Mouse (Mus musculus): ENCODE measurements at regions not wholly inside any gene's neighbourhood (a gene's known extent, or its start where the extent isn't known, plus 50 kb on each side); places are given as distances from the start of the nearest gene placed in this dataset.
A peak's percentile ranks its signal among the peaks of the same experiment; 100 is the strongest.

DNA sequence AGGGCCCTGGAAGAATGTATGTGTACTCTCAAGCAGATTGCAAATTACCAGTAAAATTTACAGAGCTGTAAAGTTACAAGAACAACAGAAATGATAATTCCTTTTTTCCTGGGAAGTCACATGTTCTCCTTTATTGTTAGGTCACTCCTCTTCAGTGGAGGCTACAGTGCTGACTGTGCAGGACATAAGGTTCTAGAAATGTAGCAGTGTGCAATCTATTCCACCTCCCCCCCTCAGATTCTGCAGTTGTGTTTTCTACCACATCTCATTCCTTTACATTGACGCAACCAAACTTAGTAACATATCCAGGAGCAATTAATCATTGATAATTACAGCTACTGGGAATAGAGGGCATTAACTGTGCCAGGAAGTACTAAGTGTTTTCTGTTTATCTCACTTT is 385.3 kb upstream of the Tnc start:
- no peak for ATAC-seq (replicated peaks in 1 of 2; ENCODE audit: insufficient read depth in 1 of 2, low FRiP score in 2 of 2, low TSS enrichment in 1 of 2, low read depth in 1 of 2, poor library complexity in 2 of 2, severe bottlenecking in 2 of 2)

- no peak for ATAC-seq (replicated peaks in 1 of 2; ENCODE audit: insufficient read depth in 1 of 2, low FRiP score in 2 of 2, low TSS enrichment in 1 of 2, low read depth in 1 of 2, poor library complexity in 2 of 2, severe bottlenecking in 2 of 2)
These were observed 391.2 kb upstream of the Tnc start for GRCm38 (mm10) chr4:64437744-64438594.

GRCm38 (mm10) chr4:64451442-64451841 is 404.6 kb upstream of the Tnc start:
- ATAC-seq (replicated peaks in 1 of 2; ENCODE audit: insufficient read depth in 1 of 2, low FRiP score in 2 of 2, low TSS enrichment in 1 of 2, low read depth in 1 of 2, poor library complexity in 2 of 2, severe bottlenecking in 2 of 2): no peak

- no peak for ATAC-seq (replicated peaks in 1 of 2; ENCODE audit: insufficient read depth in 1 of 2, low FRiP score in 2 of 2, low TSS enrichment in 1 of 2, low read depth in 1 of 2, poor library complexity in 2 of 2, severe bottlenecking in 2 of 2)
These were observed 405.1 kb upstream of the Tnc start for GRCm38 (mm10) chr4:64451946-64452345.

- 0 out of 4 replicates have a peak, but pooled peaks of 1 of the 2 experiments have one; percentile 59 for ATAC-seq (replicated peaks in 1 of 2; ENCODE audit: insufficient read depth in 1 of 2, low FRiP score in 2 of 2, low TSS enrichment in 1 of 2, low read depth in 1 of 2, poor library complexity in 2 of 2, severe bottlenecking in 2 of 2)
These were observed 445.6 kb upstream of the Tnc start for GRCm38 (mm10) chr4:64492260-64492962.

DNA sequence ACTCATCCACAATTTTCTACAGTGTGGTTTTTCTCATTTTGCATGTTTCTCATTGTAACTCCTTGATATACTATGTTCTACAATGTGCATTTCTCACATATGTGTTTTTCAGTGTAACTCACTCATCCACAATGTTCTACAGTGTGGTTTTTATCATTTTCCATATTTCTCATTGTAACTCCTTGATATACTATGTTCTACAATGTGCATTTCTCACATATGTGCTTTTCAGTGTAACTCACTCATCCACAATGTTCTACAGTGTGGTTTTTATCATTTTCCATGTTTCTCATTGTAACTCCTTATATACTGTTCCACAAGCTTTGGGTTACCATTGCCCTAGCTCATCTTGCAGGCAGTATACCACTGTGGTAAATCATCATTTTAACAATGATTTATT is 450.9 kb upstream of the Tnc start:
- peak; percentile 96 for ATAC-seq (replicated peaks in 1 of 2; ENCODE audit: insufficient read depth in 1 of 2, low FRiP score in 2 of 2, low TSS enrichment in 1 of 2, low read depth in 1 of 2, poor library complexity in 2 of 2, severe bottlenecking in 2 of 2)

DNA sequence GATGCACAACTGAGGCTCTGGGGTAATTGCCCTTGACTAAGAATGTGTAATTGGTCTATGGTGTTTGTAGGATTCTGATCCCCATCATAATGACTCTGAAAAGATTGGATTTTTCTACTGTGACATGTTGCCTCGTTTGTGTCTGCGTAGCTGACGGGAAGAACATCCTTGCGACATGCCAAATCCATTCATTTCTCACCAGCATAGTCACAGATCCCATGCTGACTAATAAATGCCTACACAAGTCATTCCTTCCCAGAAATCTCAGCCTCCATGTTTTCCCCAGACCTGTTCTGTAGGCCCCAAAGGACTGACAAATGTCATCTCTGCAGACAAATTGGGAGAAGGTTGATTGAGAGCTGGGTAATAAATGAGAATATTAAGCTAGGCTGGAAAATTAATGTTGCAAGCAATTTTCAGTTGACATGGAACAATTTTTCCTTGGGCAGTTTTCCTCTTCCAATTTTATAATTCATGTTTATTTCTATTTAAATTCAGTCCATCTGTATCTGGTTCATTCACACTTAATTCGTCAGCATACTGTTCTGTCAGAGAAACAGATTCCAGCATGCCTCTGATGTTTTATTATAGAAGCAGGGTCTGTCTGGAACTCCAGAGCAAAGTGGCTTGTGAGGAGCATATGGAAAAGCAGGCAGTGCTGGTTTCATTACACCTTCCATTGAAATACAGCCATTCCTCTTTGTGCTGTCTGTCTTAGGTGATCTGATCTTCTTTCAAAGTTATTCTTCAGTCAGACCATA is 454.0 kb upstream of the Tnc start:
- no peak for ATAC-seq (replicated peaks in 1 of 2; ENCODE audit: insufficient read depth in 1 of 2, low FRiP score in 2 of 2, low TSS enrichment in 1 of 2, low read depth in 1 of 2, poor library complexity in 2 of 2, severe bottlenecking in 2 of 2)

GRCm38 (mm10) chr4:64521883-64522282 is 475.1 kb upstream of the Tnc start:
- ATAC-seq (replicated peaks in 1 of 2; ENCODE audit: insufficient read depth in 1 of 2, low FRiP score in 2 of 2, low TSS enrichment in 1 of 2, low read depth in 1 of 2, poor library complexity in 2 of 2, severe bottlenecking in 2 of 2): no peak

DNA sequence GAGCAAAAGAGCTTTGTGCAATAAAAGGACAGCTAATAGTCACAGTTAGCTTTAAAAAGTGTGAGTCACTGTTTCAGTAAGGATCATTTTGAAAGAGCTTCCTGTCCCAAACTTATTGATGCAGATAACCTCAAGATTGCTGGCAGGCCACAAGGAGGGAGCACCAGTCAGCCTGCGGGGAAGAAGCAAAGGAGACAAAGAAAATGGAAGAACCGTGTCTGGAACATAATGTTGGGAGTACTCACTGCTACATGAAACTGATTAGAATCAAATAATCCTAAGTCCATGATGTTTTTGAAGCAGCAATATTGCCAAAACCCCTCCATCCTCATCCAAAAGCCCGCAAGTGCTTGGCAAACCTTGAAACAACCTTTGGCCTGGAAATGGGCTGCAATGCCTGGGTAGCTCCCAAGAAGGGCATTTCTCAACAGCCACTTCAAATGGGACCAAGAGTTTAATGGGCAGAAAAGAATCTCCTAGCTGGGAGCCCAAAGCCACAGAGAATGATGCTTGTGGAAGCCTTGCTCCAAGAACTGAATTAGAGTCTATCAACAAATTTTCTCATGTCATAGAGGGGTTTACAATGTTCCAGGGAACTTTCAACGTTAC is 481.0 kb upstream of the Tnc start:
- no peak for ATAC-seq (replicated peaks in 1 of 2; ENCODE audit: insufficient read depth in 1 of 2, low FRiP score in 2 of 2, low TSS enrichment in 1 of 2, low read depth in 1 of 2, poor library complexity in 2 of 2, severe bottlenecking in 2 of 2)

GRCm38 (mm10) chr4:64530585-64530984 is 483.8 kb upstream of the Tnc start:
- no peak for ATAC-seq (replicated peaks in 1 of 2; ENCODE audit: insufficient read depth in 1 of 2, low FRiP score in 2 of 2, low TSS enrichment in 1 of 2, low read depth in 1 of 2, poor library complexity in 2 of 2, severe bottlenecking in 2 of 2)

GRCm38 (mm10) chr4:64533019-64533418 is 486.2 kb upstream of the Tnc start:
- ATAC-seq (replicated peaks in 1 of 2; ENCODE audit: insufficient read depth in 1 of 2, low FRiP score in 2 of 2, low TSS enrichment in 1 of 2, low read depth in 1 of 2, poor library complexity in 2 of 2, severe bottlenecking in 2 of 2): no peak

GRCm38 (mm10) chr4:64535554-64536253 is 488.9 kb upstream of the Tnc start:
- no peak for ATAC-seq (replicated peaks in 1 of 2; ENCODE audit: insufficient read depth in 1 of 2, low FRiP score in 2 of 2, low TSS enrichment in 1 of 2, low read depth in 1 of 2, poor library complexity in 2 of 2, severe bottlenecking in 2 of 2)

DNA sequence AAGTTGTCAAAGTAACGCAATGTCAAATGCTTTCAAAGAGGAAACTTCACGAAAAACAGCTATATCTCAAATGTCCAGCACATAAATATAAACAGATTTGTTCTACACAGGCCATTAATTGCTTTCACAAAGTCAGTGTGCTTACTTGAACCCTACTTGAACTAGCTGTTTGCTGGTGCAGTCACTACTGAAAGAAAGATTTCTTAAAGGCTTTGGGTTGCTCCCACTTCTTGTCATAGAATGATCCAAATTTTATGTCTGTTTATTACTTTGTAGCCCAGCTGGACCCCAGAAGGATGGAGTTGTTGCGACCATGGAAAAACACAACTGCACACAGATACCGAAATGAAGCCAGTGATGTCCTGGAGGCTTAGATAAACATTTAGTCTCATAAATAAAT is 491.2 kb upstream of the Tnc start:
- no peak for ATAC-seq (replicated peaks in 1 of 2; ENCODE audit: insufficient read depth in 1 of 2, low FRiP score in 2 of 2, low TSS enrichment in 1 of 2, low read depth in 1 of 2, poor library complexity in 2 of 2, severe bottlenecking in 2 of 2)

DNA sequence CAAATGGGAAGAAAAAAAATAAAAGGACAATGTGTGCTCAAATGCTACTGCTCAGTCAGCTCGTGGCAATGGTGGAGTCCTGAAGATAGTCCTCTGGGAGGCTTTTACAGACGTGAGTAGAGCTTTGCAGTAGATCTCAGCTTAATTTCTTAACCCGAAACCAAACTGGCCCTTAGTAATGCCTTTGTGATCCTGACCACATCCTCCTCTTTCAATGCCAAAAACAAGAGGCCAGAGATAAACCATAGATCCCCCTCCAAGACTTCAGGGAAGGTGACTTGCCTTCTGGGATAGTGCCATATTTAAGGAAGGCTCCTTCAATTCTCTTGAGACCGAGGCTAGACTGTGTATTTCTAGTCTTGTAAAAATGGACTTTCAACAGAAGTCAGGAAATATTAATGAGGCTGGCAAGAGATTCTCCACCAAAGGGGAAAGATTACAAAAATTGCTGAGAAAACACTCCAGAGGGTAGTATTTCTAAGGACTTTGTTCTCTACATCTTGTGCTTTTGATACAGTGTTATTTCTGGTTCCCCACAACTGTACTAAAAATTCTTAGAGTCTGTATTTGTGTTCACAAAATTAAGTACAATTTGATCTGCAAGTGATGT is 497.9 kb upstream of the Tnc start:
- ATAC-seq (replicated peaks in 1 of 2; ENCODE audit: insufficient read depth in 1 of 2, low FRiP score in 2 of 2, low TSS enrichment in 1 of 2, low read depth in 1 of 2, poor library complexity in 2 of 2, severe bottlenecking in 2 of 2): no peak

DNA sequence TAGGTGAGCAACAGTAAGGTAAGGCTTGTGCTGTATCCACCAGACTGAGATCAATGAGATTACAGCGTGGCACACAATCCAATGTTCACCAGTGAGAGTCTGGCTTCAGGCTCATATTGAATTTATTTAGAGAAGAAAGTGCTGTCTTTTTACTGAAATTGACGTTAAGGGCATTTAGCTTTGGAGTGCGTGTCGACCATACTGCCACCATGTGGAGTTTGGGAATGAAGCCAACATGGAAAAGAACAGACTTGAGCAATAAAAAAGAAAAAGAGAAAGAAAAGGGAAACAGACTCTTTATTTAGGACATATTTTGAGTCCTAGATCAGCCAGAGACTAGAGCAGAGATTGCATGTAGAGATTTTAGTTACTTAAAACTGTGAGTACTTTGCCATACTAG is 499.6 kb upstream of the Tnc start:
- no peak for ATAC-seq (replicated peaks in 1 of 2; ENCODE audit: insufficient read depth in 1 of 2, low FRiP score in 2 of 2, low TSS enrichment in 1 of 2, low read depth in 1 of 2, poor library complexity in 2 of 2, severe bottlenecking in 2 of 2)

DNA sequence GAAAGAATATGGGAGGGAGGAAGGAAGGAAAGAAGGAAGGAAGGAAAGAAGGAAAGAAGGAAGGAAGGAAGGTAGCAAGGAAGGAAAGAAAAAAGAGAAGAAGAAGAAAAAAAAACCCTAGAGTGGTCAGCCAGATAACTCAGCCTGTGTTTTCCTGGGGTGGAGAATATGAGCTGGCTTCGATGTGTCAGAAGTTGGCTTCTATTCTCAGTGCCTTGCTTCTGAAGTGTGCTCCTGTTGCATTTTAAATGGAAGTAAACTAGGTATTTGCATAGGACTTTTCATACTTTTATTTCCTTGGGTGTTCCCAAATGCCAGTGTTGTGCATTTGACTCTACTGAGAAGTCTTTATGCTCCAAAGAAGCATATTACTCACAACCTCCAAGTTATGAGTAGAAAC is 515.7 kb upstream of the Tnc start:
- no peak for ATAC-seq (replicated peaks in 1 of 2; ENCODE audit: insufficient read depth in 1 of 2, low FRiP score in 2 of 2, low TSS enrichment in 1 of 2, low read depth in 1 of 2, poor library complexity in 2 of 2, severe bottlenecking in 2 of 2)

DNA sequence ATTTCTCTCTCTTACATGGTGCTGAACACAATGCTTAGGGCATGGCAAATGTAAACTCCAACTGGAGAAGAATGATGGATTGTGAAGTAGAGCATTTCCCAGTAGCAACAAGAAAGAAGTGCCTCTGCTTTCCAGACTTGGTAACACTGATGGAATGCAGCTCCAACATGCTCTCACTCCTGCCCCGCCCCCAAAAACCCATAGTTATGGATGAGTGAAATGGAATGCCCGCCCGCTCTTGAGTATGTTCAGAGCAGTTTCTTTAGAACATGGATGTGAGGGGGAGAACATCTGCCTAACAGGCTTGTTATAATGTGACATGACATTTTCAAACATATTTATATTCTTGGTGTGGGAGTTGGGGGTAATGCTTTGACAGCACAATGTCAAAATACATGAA is 517.2 kb upstream of the Tnc start:
- ATAC-seq (replicated peaks in 1 of 2; ENCODE audit: insufficient read depth in 1 of 2, low FRiP score in 2 of 2, low TSS enrichment in 1 of 2, low read depth in 1 of 2, poor library complexity in 2 of 2, severe bottlenecking in 2 of 2): no peak

Measured in hematopoietic stem cell, adult 5-6 weeks (primary cell).